ENCODE assay signal across 1 mouse cellular context in genomic region chr7:6361756-6362155, GRCm38 (mm10).
A peak's percentile ranks its signal among the peaks of the same experiment; 100 is the strongest.
TF ChIP-seq lines count a peak whose summit lies in the region.

No protein-coding gene starts in this region.

TF ChIP-seq in MEL, 35 proteins besides CTCF, POLR2A, EP300 and RAD21:
- peak; percentile 39; the same call in 1 of the 2 replicates for TF ChIP-seq ZNF384 (IDR thresholded peaks at IDR 0.05; ENCODE audit: low read depth, low read length)
- TF ChIP-seq TBP (IDR thresholded peaks at IDR 0.05; ENCODE audit: low read depth, low read length), result 0 out of 2 replicates have a peak, but pooled peaks have one; percentile 1
- no peak for TF ChIP-seq HCFC1 (IDR thresholded peaks at IDR 0.05; ENCODE audit: low read depth, low read length)
TF ChIP-seq in MEL: peak in this region for 2.
